Mouse (Mus musculus): ENCODE measurements at regions not wholly inside any gene's neighbourhood (a gene's known extent, or its start where the extent isn't known, plus 50 kb on each side); places are given as distances from the start of the nearest gene placed in this dataset.

DNA sequence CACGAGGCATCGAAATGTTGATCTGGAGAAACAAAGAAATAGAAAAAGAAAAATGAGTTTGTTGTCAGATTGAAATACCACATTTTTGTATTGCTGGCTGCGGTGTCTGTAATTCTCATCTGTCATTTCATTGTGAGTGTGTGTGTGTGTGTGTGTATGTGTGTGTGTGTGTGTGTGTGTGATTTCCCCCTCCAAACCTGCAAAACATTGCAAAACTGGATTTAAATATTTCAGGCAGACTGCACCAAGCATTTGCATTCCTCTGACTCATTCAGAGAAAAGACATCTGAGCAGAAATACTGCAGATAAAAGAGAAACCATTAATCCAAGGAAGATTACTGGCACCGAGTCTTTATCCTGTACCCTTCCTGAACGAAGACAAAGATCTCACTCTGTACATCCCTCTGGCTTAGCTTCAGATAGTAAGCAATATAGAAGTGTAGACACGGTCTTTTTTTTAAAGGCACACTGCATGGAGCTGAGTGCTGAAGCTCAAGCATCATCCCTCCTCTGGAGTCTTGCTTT lies 196.1 kb downstream of the Tmem38b start:
- TF ChIP-seq EP300 (IDR thresholded peaks at IDR 0.05; ENCODE audit: insufficient read depth, low read depth, low read length) (no peak), CTCF (IDR thresholded peaks at IDR 0.05; ENCODE audit: low read depth, low read length) (no peak)
